Mouse (Mus musculus) C2C12 (cell line): ENCODE data around the gene Glrp1. TPM values are rescaled to one million over a fixed set of nuclear protein-coding genes. Genes with fewer than 3 reads are reported as not detected.

ENCODE experiments used
- H3K27me3 ChIP-seq: one replicate; pipeline ENCODE4 v1.6.1; 2011; ENCODE audit not compliant: control insufficient read depth, insufficient read depth, insufficient read length
- H3K36me3 ChIP-seq: one replicate; pipeline ENCODE4 v1.6.1; 2011; ENCODE audit not compliant: control insufficient read depth, insufficient read depth
- H3K4me3 ChIP-seq: one replicate; pipeline ENCODE4 v1.5.1; 2011; ENCODE audit warnings: mild to moderate bottlenecking, control low read depth; ENCODE audit not compliant: poor library complexity, insufficient read depth, severe bottlenecking
- H3K79me2 ChIP-seq: one replicate; pipeline ENCODE4 v1.6.1; 2011; ENCODE audit not compliant: control insufficient read depth, insufficient read depth
- H3K79me3 ChIP-seq: one replicate; pipeline ENCODE4 v1.6.1; 2011; ENCODE audit warnings: low read depth, control low read depth
- H3ac ChIP-seq: one replicate; pipeline ENCODE3; 2011; ENCODE audit warnings: low read depth; ENCODE audit not compliant: control insufficient read depth, insufficient read length
- CEBPB ChIP-seq: IDR thresholded peaks from one replicate; pipeline ENCODE4 v1.6.1; 2011; ENCODE audit warnings: low read depth, mild to moderate bottlenecking, control low read depth, moderate library complexity
- CTCF ChIP-seq: IDR thresholded peaks from one replicate; pipeline ENCODE4 v1.5.1; 2011; ENCODE audit not compliant: control insufficient read depth, insufficient read depth, insufficient read length
- FOSL1 ChIP-seq: IDR thresholded peaks from one replicate; pipeline ENCODE4 v1.8.0; 2011; ENCODE audit warnings: mild to moderate bottlenecking, low read length; ENCODE audit not compliant: poor library complexity, insufficient read depth, severe bottlenecking
- MAX ChIP-seq: IDR thresholded peaks from one replicate; pipeline ENCODE4 v1.6.1; 2011; ENCODE audit warnings: mild to moderate bottlenecking, control low read depth
- MYOD1 ChIP-seq: IDR thresholded peaks from one replicate; pipeline ENCODE4 v1.6.1; 2011; ENCODE audit warnings: low read depth; ENCODE audit not compliant: control insufficient read depth, insufficient read length
- MYOG ChIP-seq: IDR thresholded peaks from one replicate; pipeline ENCODE4 v1.6.1; 2011; ENCODE audit not compliant: control insufficient read depth, insufficient read length; ENCODE audit errors: extremely low read depth
- USF1 ChIP-seq: IDR thresholded peaks from one replicate; pipeline ENCODE4 v1.6.1; 2011; ENCODE audit warnings: low read depth, mild to moderate bottlenecking, control low read depth, moderate library complexity
- polyA plus RNA-seq: library from polyadenylated mRNA; unstranded; fragments of >200 nt; fragmentation: generic; extraction: Trizol; gene quantifications from one replicate; pipeline ENCODE4 v1.2.1, GENCODE M21; 2012; ENCODE audit warnings: missing spikeins

The Glrp1 gene
- polyA plus RNA-seq, 1 experiment: 1.3 TPM

- H3K79me3 ChIP-seq: no peaks in the 10 kb centered on the region
Measured at GRCm38 (mm10) chr1:88547172-88547571, 37.3 kb upstream of the Glrp1 start.

GRCm38 (mm10) chr1:88543608-88544007 lies 33.7 kb upstream of the Glrp1 start:
- Histone ChIP-seq H3K4me3 (no peak overlapping the region), H3ac (no peak overlapping the region), H3K79me3 (no peaks in the 10 kb centered on the region), H3K36me3 (no peaks in the 10 kb centered on the region), H3K27me3 (no peaks in the 10 kb centered on the region), H3K79me2 (no peaks in the 10 kb centered on the region)
- TF ChIP-seq CEBPB: no peak

More at GRCm38 (mm10) chr1:88547172-88547571, 37.3 kb upstream of the Glrp1 start:
- no peak overlapping the region for H3K4me3 ChIP-seq
- no peaks in the 10 kb centered on the region for H3K36me3 ChIP-seq
- H3K27me3 ChIP-seq: no peaks in the 10 kb centered on the region
- TF ChIP-seq CEBPB (no peak), MAX (no peak), MYOD1 (no peak), CTCF (no peak), USF1 (no peak), MYOG (no peak), FOSL1 (no peak)
- no peaks in the 10 kb centered on the region for H3K79me2 ChIP-seq
- no peak overlapping the region for H3ac ChIP-seq

- no peaks in the 10 kb centered on the region for H3K27me3 ChIP-seq
- no peak for TF ChIP-seq CEBPB
- no peak for TF ChIP-seq FOSL1
- no peaks in the 10 kb centered on the region for H3K79me3 ChIP-seq
- H3K79me2 ChIP-seq: no peaks in the 10 kb centered on the region
- H3K4me3 ChIP-seq: no peak overlapping the region
- no peaks in the 10 kb centered on the region for H3K36me3 ChIP-seq
- H3ac ChIP-seq: no peak overlapping the region
Measured at GRCm38 (mm10) chr1:88539823-88540222, 30.0 kb upstream of the Glrp1 start.

GRCm38 (mm10) chr1:88539256-88539655 lies 29.4 kb upstream of the Glrp1 start:
- Histone ChIP-seq H3K79me3 (no peaks in the 10 kb centered on the region), H3K27me3 (no peaks in the 10 kb centered on the region), H3K4me3 (no peak overlapping the region), H3K79me2 (no peaks in the 10 kb centered on the region), H3ac (no peak overlapping the region), H3K36me3 (no peaks in the 10 kb centered on the region)
- TF ChIP-seq CTCF (no peak), USF1 (no peak), FOSL1 (no peak), CEBPB (no peak), MYOD1 (no peak), MYOG (no peak)

- Histone ChIP-seq H3K36me3 (no peaks in the 10 kb centered on the region), H3K79me2 (no peaks in the 10 kb centered on the region), H3K27me3 (no peaks in the 10 kb centered on the region), H3ac (no peak overlapping the region), H3K4me3 (no peak overlapping the region), H3K79me3 (no peaks in the 10 kb centered on the region)
- TF ChIP-seq FOSL1: no peak
- no peak for TF ChIP-seq CTCF
- TF ChIP-seq MAX: no peak
- TF ChIP-seq MYOD1: no peak
- no peak for TF ChIP-seq MYOG
- TF ChIP-seq USF1: no peak
- TF ChIP-seq CEBPB: no peak
Measured at GRCm38 (mm10) chr1:88536308-88536707, 26.4 kb upstream of the Glrp1 start.

GRCm38 (mm10) chr1:88534091-88534490 lies 24.2 kb upstream of the Glrp1 start:
- Histone ChIP-seq H3K79me2 (no peaks in the 10 kb centered on the region), H3K4me3 (no peak overlapping the region), H3ac (no peak overlapping the region), H3K79me3 (no peaks in the 10 kb centered on the region), H3K36me3 (no peaks in the 10 kb centered on the region), H3K27me3 (no peaks in the 10 kb centered on the region)
- TF ChIP-seq CTCF: no peak
- peak; percentile 83 for TF ChIP-seq FOSL1
- no peak for TF ChIP-seq MYOG
- no peak for TF ChIP-seq MAX
- TF ChIP-seq USF1: no peak
